Mouse (Mus musculus) liver, embryonic 16.5 days (tissue): Measurements from ENCODE around the gene Smc1a. TPM values are rescaled to one million over a fixed set of nuclear protein-coding genes. Genes with fewer than 3 reads are reported as not detected.
"Not testable (repeated sequence)": the region's sequence is repeated elsewhere in the genome, so short reads cannot be mapped to it uniquely, and the experiment has no call there.

Experiments used
- ATAC-seq: fragments of 200-750 bp; cut with Nextera tagmentation; 2 replicates; pipeline ENCODE4 v1.8.0; 2017; ENCODE audit warnings: low read depth, mild to moderate bottlenecking, moderate number of reproducible peaks, moderate library complexity
- H3K27ac ChIP-seq: fragments of 300-500 bp; sonication (generic); 2 replicates; pipeline ENCODE4 v1.5.1; 2014; ENCODE audit warnings: mild to moderate bottlenecking, low read length
- H3K27me3 ChIP-seq: fragments of 300-500 bp; sonication (generic); 2 replicates; pipeline ENCODE4 v1.6.1; 2014; ENCODE audit warnings: low read depth, low read length, mixed read lengths; ENCODE audit not compliant: control insufficient read depth, insufficient read depth
- H3K36me3 ChIP-seq: fragments of 300-500 bp; sonication (generic); 2 replicates; pipeline ENCODE4 v1.6.1; 2014; ENCODE audit warnings: mild to moderate bottlenecking; ENCODE audit not compliant: control insufficient read depth, insufficient read depth
- H3K4me1 ChIP-seq: fragments of 300-500 bp; sonication (generic); 2 replicates; pipeline ENCODE4 v1.6.1; 2014; ENCODE audit warnings: low read depth, low read length, mixed read lengths; ENCODE audit not compliant: control insufficient read depth
- H3K4me2 ChIP-seq: fragments of 300-500 bp; sonication (generic); 2 replicates; pipeline ENCODE4 v1.6.1; 2014; ENCODE audit warnings: low read depth, low read length, mixed read lengths
- H3K4me3 ChIP-seq: fragments of 300-500 bp; sonication (generic); 2 replicates; pipeline ENCODE4 v1.5.1; 2014; ENCODE audit warnings: low read depth, mild to moderate bottlenecking, low read length
- H3K9ac ChIP-seq: fragments of 300-500 bp; sonication (generic); 2 replicates; pipeline ENCODE4 v1.6.1; 2014; ENCODE audit warnings: low read depth, low read length
- H3K9me3 ChIP-seq: fragments of 300-500 bp; sonication (generic); replicated peaks from 2 replicates; pipeline ENCODE4 v1.6.1; 2016; ENCODE audit warnings: low read length; ENCODE audit not compliant: control insufficient read depth
- WGBS: fragments of 180-500 bp; shearing (Covaris S2); extraction: QIAGEN DNeasy Blood & Tissue Kit; methylation state at CpG from one replicate; pipeline ENCODE4 v1.1.7; 2014; ENCODE audit not compliant: insufficient replicate concordance; 5-methylcytosine and 5-hydroxymethylcytosine counted together
- polyA plus RNA-seq: library from polyadenylated mRNA; unstranded; fragments of >200 nt; fragmentation: Nextera tagmentation; extraction: Ambion mirVana; gene quantifications from 2 replicates; pipeline ENCODE4 v1.2.1, GENCODE M21; 2015

The Smc1a gene
- polyA plus RNA-seq, 1 experiment from 2014 or later = 50.0 TPM

DNA sequence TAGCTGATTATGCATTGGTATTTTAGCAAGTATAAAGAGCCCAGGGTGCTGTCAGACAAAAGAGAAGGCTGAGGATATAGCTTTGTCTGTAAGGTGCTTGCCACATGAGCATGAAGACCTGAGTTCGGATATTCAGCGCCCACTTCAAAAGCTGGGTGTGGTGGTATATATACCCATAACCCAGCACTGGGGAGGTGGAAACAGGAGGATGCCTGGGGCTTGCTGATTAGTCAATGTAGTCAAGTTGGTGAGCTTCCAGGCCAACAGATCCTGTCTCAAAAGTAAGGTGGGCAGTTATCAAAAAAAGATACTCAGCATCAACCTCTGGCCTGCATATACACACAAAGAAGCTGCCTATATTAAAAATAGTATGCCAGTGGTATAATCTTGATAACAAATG lies 3.1 kb downstream of the Smc1a start:
- ATAC-seq = peak; percentile 15; the same call in 1 of the 2 replicates
- Histone ChIP-seq H3K9ac (no peak overlapping the region), H3K4me3 (peak overlapping the region; percentile 24), H3K27me3 (0 out of 2 replicates have a peak, but pooled peaks cover 2% of the 10 kb centered on the region), H3K4me1 (peaks cover 8% of the 10 kb centered on the region), H3K9me3 (no peaks in the 10 kb centered on the region), H3K4me2 (peak overlapping the region; percentile 31), H3K36me3 (peaks cover 5% of the 10 kb centered on the region), H3K27ac (peak overlapping the region; percentile 50)
- 45% methylated on average over 2 of the region's 2 CpGs for WGBS

GRCm38 (mm10) chrX:152039865-152040264 lies 23.6 kb downstream of the Smc1a start:
- Histone ChIP-seq H3K36me3 (peaks cover 15% of the 10 kb centered on the region), H3K4me2 (no peak overlapping the region), H3K9me3 (no peaks in the 10 kb centered on the region), H3K4me1 (no peaks in the 10 kb centered on the region; the same call in 1 of the 2 replicates), H3K27me3 (no peaks in the 10 kb centered on the region; the same call in 1 of the 2 replicates), H3K9ac (no peak overlapping the region), H3K27ac (peak overlapping the region; percentile 34; the same call in 1 of the 2 replicates), H3K4me3 (no peak overlapping the region)
- peak; percentile 74 for ATAC-seq

DNA sequence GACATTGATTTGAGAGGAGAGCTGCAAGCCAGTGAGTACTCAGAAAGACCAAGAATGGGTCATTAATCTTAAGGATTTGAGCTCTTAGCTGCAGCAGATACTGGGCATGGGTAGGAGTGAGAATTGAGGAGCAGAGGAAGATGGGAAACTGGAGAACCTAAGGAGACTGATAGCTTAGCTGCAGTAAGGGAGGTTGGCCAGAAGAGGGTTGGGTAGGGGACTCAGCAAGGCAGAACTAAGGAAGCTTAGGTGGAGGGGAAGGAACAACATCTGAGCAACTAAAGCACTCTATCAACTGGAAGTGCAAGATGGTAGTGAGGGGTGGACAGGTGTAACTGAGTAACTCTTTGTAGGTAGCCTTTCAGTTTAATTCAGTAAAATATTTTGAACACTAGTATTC lies 31.0 kb downstream of the Smc1a start:
- no peak for ATAC-seq
- Histone ChIP-seq H3K9ac (no peak overlapping the region), H3K36me3 (peaks cover 11% of the 10 kb centered on the region), H3K27ac (no peak overlapping the region), H3K9me3 (no peaks in the 10 kb centered on the region), H3K4me3 (no peak overlapping the region), H3K4me2 (no peak overlapping the region), H3K27me3 (no peaks in the 10 kb centered on the region; the same call in 1 of the 2 replicates), H3K4me1 (no peaks in the 10 kb centered on the region)

DNA sequence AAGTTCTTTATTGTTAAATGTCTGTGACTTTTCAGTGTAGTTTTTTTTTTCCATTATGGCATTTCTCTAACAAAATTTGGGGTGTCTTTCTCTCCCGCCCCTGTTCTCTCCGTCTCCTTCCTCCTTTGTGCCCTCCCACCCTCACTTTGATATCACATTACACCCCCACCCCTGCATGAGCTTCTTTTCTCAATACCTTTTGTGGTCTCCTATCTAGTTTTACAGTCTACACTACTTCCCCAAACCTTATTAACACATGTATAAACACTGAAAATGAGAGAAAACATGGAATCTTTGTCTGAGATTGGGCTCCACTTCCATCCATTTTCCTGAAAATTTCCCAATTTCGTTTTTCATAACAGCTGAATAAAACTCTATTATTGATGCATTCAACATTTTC lies 36.3 kb downstream of the Smc1a start:
- Histone ChIP-seq H3K4me3 (no peak overlapping the region), H3K27me3 (no peaks in the 10 kb centered on the region; the same call in 1 of the 2 replicates), H3K9ac (no peak overlapping the region), H3K4me1 (no peaks in the 10 kb centered on the region), H3K27ac (no peak overlapping the region), H3K4me2 (no peak overlapping the region), H3K9me3 (no peaks in the 10 kb centered on the region), H3K36me3 (peaks cover 12% of the 10 kb centered on the region)
- ATAC-seq = no peak
- WGBS = 57% methylated on average over 3 of the region's 3 CpGs

DNA sequence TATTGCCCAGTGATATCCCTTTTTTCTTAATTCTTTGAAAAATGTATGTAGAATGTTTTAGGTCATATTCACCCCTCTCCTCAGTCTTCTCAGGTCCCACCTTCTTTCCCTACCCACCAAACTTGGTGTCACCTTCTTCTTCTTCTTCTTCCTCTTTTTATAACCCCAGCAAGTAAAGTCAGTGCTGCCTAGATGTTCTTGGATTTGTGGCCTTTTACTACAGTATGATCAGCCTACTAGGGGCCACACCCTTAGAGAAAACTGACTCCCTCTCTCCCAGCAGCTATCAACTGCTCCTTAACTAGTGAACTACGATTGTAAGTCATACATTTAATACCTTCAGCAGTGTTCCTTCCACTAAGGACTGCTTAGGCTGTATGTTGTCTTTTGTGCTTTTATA lies 37.9 kb downstream of the Smc1a start:
- no peak overlapping the region for H3K4me2 ChIP-seq
- H3K4me3 ChIP-seq = no peak overlapping the region
- no peak for ATAC-seq
- H3K36me3 ChIP-seq = peaks cover 13% of the 10 kb centered on the region
- no peak overlapping the region for H3K27ac ChIP-seq
- H3K27me3 ChIP-seq = no peaks in the 10 kb centered on the region
- WGBS = 63% methylated on average over 1 of the region's 1 CpGs
- H3K4me1 ChIP-seq = no peaks in the 10 kb centered on the region
- no peaks in the 10 kb centered on the region for H3K9me3 ChIP-seq
- H3K9ac ChIP-seq = no peak overlapping the region

GRCm38 (mm10) chrX:152065674-152066073 lies 49.4 kb downstream of the Smc1a start:
- H3K9me3 ChIP-seq = no peaks in the 10 kb centered on the region
- WGBS = 24% methylated on average over 2 of the region's 2 CpGs
- no peak overlapping the region for H3K9ac ChIP-seq
- no peak for ATAC-seq
- H3K27me3 ChIP-seq = peaks cover 4% of the 10 kb centered on the region; the same call in 1 of the 2 replicates
- H3K4me2 ChIP-seq = no peak overlapping the region
- no peak overlapping the region for H3K4me3 ChIP-seq
- no peak overlapping the region for H3K27ac ChIP-seq
- H3K4me1 ChIP-seq = no peaks in the 10 kb centered on the region
- H3K36me3 ChIP-seq = peaks cover 13% of the 10 kb centered on the region

DNA sequence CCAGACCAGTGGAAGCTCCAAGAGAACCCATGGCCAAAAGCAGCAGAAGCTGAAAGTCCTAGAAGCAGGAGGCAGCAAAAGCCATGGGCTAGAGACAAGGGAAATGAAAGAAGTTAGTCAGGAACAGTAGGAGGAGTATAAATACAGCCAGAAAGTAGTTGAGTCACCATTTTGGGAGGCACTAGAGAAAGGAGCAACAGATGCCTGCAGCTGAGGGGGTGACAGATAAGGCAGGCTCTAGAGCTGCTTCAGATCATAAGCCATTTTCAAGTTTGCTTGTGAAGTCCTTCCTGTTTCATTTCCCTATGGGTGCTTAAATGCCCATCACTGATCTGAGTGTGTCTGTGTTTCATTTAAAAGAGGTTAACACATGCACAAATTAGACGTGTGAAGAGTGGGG lies 51.6 kb downstream of the Smc1a start:
- no peaks in the 10 kb centered on the region for H3K4me1 ChIP-seq
- no peaks in the 10 kb centered on the region for H3K36me3 ChIP-seq
- no peak for ATAC-seq
- H3K9me3 ChIP-seq = no peaks in the 10 kb centered on the region
- no peak overlapping the region for H3K4me3 ChIP-seq
- no peak overlapping the region for H3K27ac ChIP-seq
- no peak overlapping the region for H3K9ac ChIP-seq
- H3K4me2 ChIP-seq = no peak overlapping the region
- H3K27me3 ChIP-seq = peaks cover 4% of the 10 kb centered on the region; the same call in 1 of the 2 replicates
- WGBS = 39% methylated on average over 1 of the region's 1 CpGs

- H3K27me3 ChIP-seq, H3K9ac ChIP-seq, H3K4me1 ChIP-seq, H3K9me3 ChIP-seq, H3K4me3 ChIP-seq, H3K4me2 ChIP-seq, H3K36me3 ChIP-seq, ATAC-seq, H3K27ac ChIP-seq: not testable (repeated sequence)
- WGBS = 43% methylated on average over 7 of the region's 7 CpGs
Measured at GRCm38 (mm10) chrX:152089832-152090614, 73.8 kb downstream of the Smc1a start.

DNA sequence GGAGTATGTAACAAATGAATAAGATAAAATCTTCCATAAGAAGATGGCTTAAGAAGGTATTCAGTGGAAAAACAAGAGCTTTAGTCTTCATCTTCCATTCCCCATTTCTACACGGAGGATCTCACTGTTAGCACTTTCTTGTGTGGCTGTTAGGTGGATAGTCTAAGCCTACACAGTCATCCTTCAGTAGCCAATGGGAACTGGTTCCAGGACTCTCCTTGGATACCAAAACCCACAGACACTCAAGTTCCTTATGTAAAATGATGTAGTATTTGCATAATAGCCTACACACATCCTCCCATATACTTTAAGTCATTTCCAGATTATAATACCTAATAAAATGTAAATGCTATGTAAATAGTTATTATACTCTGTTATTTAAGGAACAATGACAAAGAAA lies 81.3 kb downstream of the Smc1a start:
- H3K27ac ChIP-seq = no peak overlapping the region
- WGBS = 33% methylated on average over 1 of the region's 1 CpGs
- no peak for ATAC-seq

More for the DNA sequence above, 81.3 kb downstream of the Smc1a start:
- no peak overlapping the region for H3K4me3 ChIP-seq
- H3K36me3 ChIP-seq = no peaks in the 10 kb centered on the region
- H3K27me3 ChIP-seq = no peaks in the 10 kb centered on the region; the same call in none of the 2 replicates
- no peak overlapping the region for H3K9ac ChIP-seq
- H3K4me1 ChIP-seq = no peaks in the 10 kb centered on the region
- no peak overlapping the region for H3K4me2 ChIP-seq
- no peaks in the 10 kb centered on the region for H3K9me3 ChIP-seq
